Mouse (Mus musculus) myocyte (in vitro differentiated cells): ENCODE measurements around the gene Gata1. TPM values are rescaled to one million over a fixed set of nuclear protein-coding genes. Genes with fewer than 3 reads are reported as not detected.

ENCODE experiments used
- H3K27me3 ChIP-seq: one replicate; pipeline ENCODE4 v1.6.1; 2011; ENCODE audit not compliant: control insufficient read depth, insufficient read depth, insufficient read length
- H3K36me3 ChIP-seq: one replicate; pipeline ENCODE4 v1.6.1; 2011; ENCODE audit not compliant: control insufficient read depth, insufficient read depth
- H3K4me2 ChIP-seq: one replicate; pipeline ENCODE4 v1.6.1; 2011; ENCODE audit warnings: low read depth, control low read depth
- H3K4me3 ChIP-seq: one replicate; pipeline ENCODE4 v1.5.1; 2011; ENCODE audit warnings: mild to moderate bottlenecking, control low read depth, moderate library complexity
- H3K79me2 ChIP-seq: one replicate; pipeline ENCODE4 v1.6.1; 2011; ENCODE audit not compliant: control insufficient read depth, insufficient read depth
- H3ac ChIP-seq: one replicate; pipeline ENCODE4 v1.6.1; 2011; ENCODE audit not compliant: control insufficient read depth, insufficient read length
- CEBPB ChIP-seq: IDR thresholded peaks from 2 replicates; pipeline ENCODE4 v1.6.1; 2011; ENCODE audit warnings: mild to moderate bottlenecking, moderate library complexity; ENCODE audit not compliant: poor library complexity, insufficient read depth, severe bottlenecking
- E2F4 ChIP-seq: IDR thresholded peaks from one replicate; pipeline ENCODE4 v1.6.1; 2011; ENCODE audit warnings: mild to moderate bottlenecking, control low read depth, moderate library complexity; ENCODE audit not compliant: insufficient read depth
- MAX ChIP-seq: IDR thresholded peaks from one replicate; pipeline ENCODE4 v1.6.1; 2011; ENCODE audit warnings: low read depth, mild to moderate bottlenecking, control low read depth
- MYOD1 ChIP-seq, 3 experiments: IDR thresholded peaks; one replicate each; pipeline ENCODE4 v1.6.1; 2011; ENCODE audit warnings: control low read depth in 2 of 3, low read depth in 2 of 3, mild to moderate bottlenecking in 2 of 3, moderate library complexity in 1 of 3; ENCODE audit not compliant: insufficient read length in 2 of 3, control insufficient read depth in 1 of 3
- MYOG ChIP-seq, 3 experiments: IDR thresholded peaks; one replicate each; pipeline ENCODE4 v1.6.1; 2011; ENCODE audit warnings: control low read depth in 2 of 3, low read depth in 2 of 3, mild to moderate bottlenecking in 2 of 3; ENCODE audit not compliant: insufficient read length in 2 of 3, control insufficient read depth in 1 of 3, insufficient read depth in 1 of 3
- POLR2A ChIP-seq: IDR thresholded peaks from one replicate; pipeline ENCODE4 v1.6.1; 2011; ENCODE audit warnings: low read depth, mild to moderate bottlenecking, control low read depth, moderate library complexity; ENCODE audit not compliant: insufficient read length
- POLR2AphosphoS2 ChIP-seq: IDR thresholded peaks from one replicate; pipeline ENCODE4 v1.6.1; 2011; ENCODE audit warnings: low read depth, control low read depth; ENCODE audit not compliant: insufficient read length
- REST ChIP-seq: IDR thresholded peaks from one replicate; pipeline ENCODE4 v1.6.1; 2011; ENCODE audit warnings: mild to moderate bottlenecking, control low read depth, moderate library complexity; ENCODE audit not compliant: insufficient read depth, insufficient read length
- SRF ChIP-seq: IDR thresholded peaks from one replicate; pipeline ENCODE4 v1.6.1; 2011; ENCODE audit warnings: low read depth; ENCODE audit not compliant: control insufficient read depth, insufficient read length
- TCF12 ChIP-seq: IDR thresholded peaks from one replicate; pipeline ENCODE4 v1.6.1; 2011; ENCODE audit warnings: mild to moderate bottlenecking, control low read depth; ENCODE audit not compliant: poor library complexity, insufficient read depth, severe bottlenecking
- TCF3 ChIP-seq: IDR thresholded peaks from one replicate; pipeline ENCODE4 v1.6.1; 2011; ENCODE audit warnings: low read depth, control low read depth; ENCODE audit not compliant: insufficient read length
- USF1 ChIP-seq: IDR thresholded peaks from one replicate; pipeline ENCODE4 v1.6.1; 2011; ENCODE audit warnings: low read depth, mild to moderate bottlenecking, control low read depth, moderate library complexity
- polyA plus RNA-seq: library from polyadenylated mRNA; unstranded; fragments of >200 nt; fragmentation: generic; extraction: Trizol; gene quantifications from one replicate; pipeline ENCODE4 v1.2.1, GENCODE M21; 2012; ENCODE audit warnings: missing spikeins

Gata1 gene
- polyA plus RNA-seq, 1 experiment, result not detected

- Histone ChIP-seq H3K36me3 (no peaks in the 10 kb centered on the region), H3ac (no peak overlapping the region), H3K4me3 (no peak overlapping the region), H3K27me3 (no peaks in the 10 kb centered on the region), H3K79me2 (no peaks in the 10 kb centered on the region), H3K4me2 (no peak overlapping the region)
- TF ChIP-seq TCF12, result no peak
- no peak for TF ChIP-seq CEBPB
- no peak for TF ChIP-seq POLR2AphosphoS2
- TF ChIP-seq MAX, result no peak
- no peak for TF ChIP-seq POLR2A
- no peak for TF ChIP-seq E2F4
- TF ChIP-seq REST, result no peak
- TF ChIP-seq TCF3, result no peak
- TF ChIP-seq MYOG (IDR thresholded peaks at IDR 0.05; ENCODE audit: control insufficient read depth in 1 of 3, insufficient read depth in 1 of 3, insufficient read length in 2 of 3, low read depth in 2 of 3), result no peak
- TF ChIP-seq MYOD1 (IDR thresholded peaks at IDR 0.05; ENCODE audit: control insufficient read depth in 1 of 3, insufficient read length in 2 of 3, low read depth in 2 of 3), result no peak
- TF ChIP-seq SRF, result no peak
- no peak for TF ChIP-seq USF1
Measured at GRCm38 (mm10) chrX:7937667-7938066, 40.2 kb downstream of the Gata1 start.

GRCm38 (mm10) chrX:7936874-7937273, 41.0 kb downstream of the Gata1 start:
- no peak overlapping the region for H3K4me2 ChIP-seq
- H3K4me3 ChIP-seq, result no peak overlapping the region
- H3K79me2 ChIP-seq, result no peaks in the 10 kb centered on the region
- TF ChIP-seq USF1 (no peak), POLR2AphosphoS2 (no peak), SRF (no peak), REST (no peak), E2F4 (no peak), POLR2A (no peak), TCF3 (no peak), MAX (no peak), CEBPB (no peak), MYOD1 (IDR thresholded peaks at IDR 0.05; ENCODE audit: control insufficient read depth in 1 of 3, insufficient read length in 2 of 3, low read depth in 2 of 3) (no peak), TCF12 (no peak), MYOG (IDR thresholded peaks at IDR 0.05; ENCODE audit: control insufficient read depth in 1 of 3, insufficient read depth in 1 of 3, insufficient read length in 2 of 3, low read depth in 2 of 3) (no peak)
- no peak overlapping the region for H3ac ChIP-seq
- no peaks in the 10 kb centered on the region for H3K36me3 ChIP-seq
- H3K27me3 ChIP-seq, result no peaks in the 10 kb centered on the region

GRCm38 (mm10) chrX:7928270-7928790, 49.5 kb downstream of the Gata1 start, which contains the start of gene Eras:
Gene Eras (minus strand): TSS chrX:7928607.
- no peak within 1 kb of the TSS for H3K4me3 ChIP-seq
- no peaks in the 10 kb centered on the region for H3K36me3 ChIP-seq
- TF ChIP-seq POLR2A (no peak), MAX (no peak), MYOG (IDR thresholded peaks at IDR 0.05; ENCODE audit: control insufficient read depth in 1 of 3, insufficient read depth in 1 of 3, insufficient read length in 2 of 3, low read depth in 2 of 3) (no peak), REST (no peak), MYOD1 (IDR thresholded peaks at IDR 0.05; ENCODE audit: control insufficient read depth in 1 of 3, insufficient read length in 2 of 3, low read depth in 2 of 3) (no peak), CEBPB (no peak), TCF12 (no peak), USF1 (no peak), POLR2AphosphoS2 (no peak), SRF (no peak), TCF3 (no peak), E2F4 (no peak)
- peaks cover 6% of the 10 kb centered on the region for H3K27me3 ChIP-seq
- no peaks in the 10 kb centered on the region for H3K79me2 ChIP-seq
- no peak within 1 kb of the TSS for H3K4me2 ChIP-seq
- H3ac ChIP-seq, result no peak within 1 kb of the TSS

- no peak overlapping the region for H3ac ChIP-seq
- H3K4me2 ChIP-seq, result no peak overlapping the region
- H3K4me3 ChIP-seq, result no peak overlapping the region
- H3K79me2 ChIP-seq, result no peaks in the 10 kb centered on the region
- H3K36me3 ChIP-seq, result no peaks in the 10 kb centered on the region
- no peak for TF ChIP-seq POLR2A
- TF ChIP-seq MAX, result no peak
- TF ChIP-seq MYOD1 (IDR thresholded peaks at IDR 0.05; ENCODE audit: control insufficient read depth in 1 of 3, insufficient read length in 2 of 3, low read depth in 2 of 3), result no peak
- no peak for TF ChIP-seq TCF3
- TF ChIP-seq REST, result no peak
- no peak for TF ChIP-seq MYOG (IDR thresholded peaks at IDR 0.05; ENCODE audit: control insufficient read depth in 1 of 3, insufficient read depth in 1 of 3, insufficient read length in 2 of 3, low read depth in 2 of 3)
- TF ChIP-seq POLR2AphosphoS2, result no peak
- TF ChIP-seq E2F4, result no peak
- H3K27me3 ChIP-seq, result peaks cover 18% of the 10 kb centered on the region
Measured at GRCm38 (mm10) chrX:7927116-7927515, 50.8 kb downstream of the Gata1 start.
